Mouse (Mus musculus) B cell, adult 67 days (primary cell): ENCODE measurements around the gene Tlr6. TPM values are rescaled to one million over a fixed set of nuclear protein-coding genes. Genes with fewer than 3 reads are reported as not detected.

Experiments used
- total RNA-seq, 2 experiments: library from RNA; stranded (reverse); gene quantifications; 4 replicates each; pipeline ENCODE4 v1.2.4; 2023

Gene Tlr6
- 10 to 100 TPM; 22.8 to 25.7 TPM for total RNA-seq

GRCm38 (mm10) chr5:64959843-64960230 lies at the start of gene Tlr6:
Gene Tlr6 (minus strand): TSS chr5:64960097.

GRCm38 (mm10) chr5:64969861-64970771 lies 10.2 kb upstream of the Tlr6 start, which contains the start of gene Fam114a1:
Gene Fam114a1 (plus strand): TSS chr5:64970071.

Other genes starting within 250 kb of the Tlr6 start
- 100 to 1,000 TPM; 143 TPM for gene Klf3, start 156.7 kb downstream of the Tlr6 start, total RNA-seq
- 100 to 1,000 TPM; 120 to 137 TPM for gene Tlr1, start 26.5 kb downstream of the Tlr6 start, total RNA-seq
- gene Fam114a1, start 10.0 kb upstream of the Tlr6 start, total RNA-seq = 1 to 10 TPM; 4.3 to 4.6 TPM
- gene Tmem156, start 132.0 kb upstream of the Tlr6 start, total RNA-seq = 10 to 100 TPM; 22.8 to 32.9 TPM
- gene Klhl5, start 147.4 kb upstream of the Tlr6 start, total RNA-seq = 10 to 100 TPM; 19.9 to 24.3 TPM
- gene Wdr19, start 239.6 kb upstream of the Tlr6 start, total RNA-seq = 1 to 10 TPM; 1.4 to 2.2 TPM